Mouse (Mus musculus): ENCODE measurements around the gene Qk. TPM values are rescaled to one million over a fixed set of nuclear protein-coding genes. Genes with fewer than 3 reads are reported as not detected.

Qk gene
- polyA plus RNA-seq (2014; fragmentation: Nextera tagmentation; extraction: Ambion mirVana) = 71.8 and 76.2 TPM in 2 replicates

DNA sequence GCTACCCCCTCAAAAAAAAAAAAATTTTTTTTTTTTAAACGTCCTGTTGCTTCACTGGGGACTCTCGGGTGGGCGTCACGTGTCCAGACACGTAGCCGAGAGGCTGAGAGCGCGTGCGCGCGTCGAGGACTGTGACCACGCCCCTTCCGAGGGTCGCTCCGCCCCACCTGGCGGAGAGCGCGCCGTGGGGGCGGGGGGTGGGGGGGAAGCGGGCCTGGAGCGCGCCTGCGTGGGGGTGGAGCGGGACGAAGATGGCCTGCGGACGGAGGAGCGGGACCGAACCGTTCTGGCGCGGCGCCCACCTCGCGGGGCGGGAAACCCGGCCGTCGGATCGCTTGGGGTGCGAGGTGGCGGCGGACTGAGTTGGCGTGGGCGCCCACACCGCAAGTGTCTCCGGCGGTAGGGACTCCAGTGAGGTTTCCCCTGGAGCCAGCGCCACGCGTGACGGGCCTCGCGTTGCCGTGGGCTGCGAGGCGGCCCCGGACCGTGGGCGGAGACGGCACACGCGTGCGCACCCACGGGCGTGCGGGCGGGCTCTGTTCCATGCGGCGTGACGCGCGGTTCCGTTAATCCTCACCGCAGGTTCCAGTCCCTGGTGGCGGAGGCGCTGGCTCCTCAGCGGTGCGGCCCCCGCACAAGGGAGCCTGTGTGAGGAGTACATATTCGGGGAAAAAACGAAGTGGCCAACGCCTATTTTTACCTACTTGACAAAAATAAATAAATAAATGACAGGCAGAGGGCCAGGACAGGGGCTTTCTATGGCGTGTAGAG is at the start of gene Qk:
Gene Qk, minus strand, starts transcription at position 170 of the 771 bp plus-strand sequence.
- H3K4me2 ChIP-seq (ENCODE audit: low read length) = peak within 1 kb of the TSS; percentile 74
- no peaks in the 10 kb centered on the region for H3K27me3 ChIP-seq (ENCODE audit: control insufficient read depth, insufficient read depth, low read length)
- peak; percentile 81 for ATAC-seq (ENCODE audit: insufficient number of reproducible peaks, insufficient read depth, low FRiP score, low read depth)
- H3K27ac ChIP-seq (replicated peaks in 1 of 2; ENCODE audit: control insufficient read depth in 1 of 2, insufficient read depth in 1 of 2, low read depth in 2 of 2, low read length in 2 of 2) = peak within 1 kb of the TSS; percentile 96 to 100
- no peaks in the 10 kb centered on the region for H3K9me3 ChIP-seq (ENCODE audit: control insufficient read depth, low read length)
- H3K9ac ChIP-seq (ENCODE audit: low read length) = peak within 1 kb of the TSS; percentile 100
- peaks cover 5 to 26% of the 10 kb centered on the region in 2 experiments for H3K4me1 ChIP-seq (ENCODE audit: control insufficient read depth in 2 of 2, insufficient read depth in 2 of 2, low read length in 2 of 2)
- WGBS = under 1% methylated on average over 86 of the region's 86 CpGs
- no peaks in the 10 kb centered on the region for H3K36me3 ChIP-seq (ENCODE audit: control insufficient read depth, insufficient read depth, low read length)
- H3K4me3 ChIP-seq (ENCODE audit: control insufficient read depth in 1 of 2, insufficient read depth in 1 of 2, low read depth in 1 of 2, low read length in 2 of 2) = peak within 1 kb of the TSS; percentile 73 to 92

DNA sequence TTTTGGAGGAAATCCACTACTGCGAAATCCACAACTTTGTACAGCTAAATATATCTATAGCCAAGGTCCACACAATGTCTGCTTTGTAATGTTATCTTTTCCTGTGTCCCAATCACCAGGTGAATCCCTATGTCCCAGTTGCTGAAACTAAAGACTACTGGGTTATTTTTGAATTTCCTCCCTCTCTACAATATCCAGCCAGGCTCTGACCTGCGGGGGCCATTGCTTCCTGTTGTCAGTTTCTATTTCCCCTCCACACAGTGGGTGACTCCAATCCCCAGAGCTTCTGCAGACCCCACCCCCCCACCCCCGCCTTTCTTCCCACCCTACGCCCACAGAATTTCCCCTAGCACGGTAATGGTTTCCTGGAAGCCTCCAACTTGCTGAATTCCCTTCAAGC is 47.4 kb upstream of the Qk start:
- peaks cover 41 to 54% of the 10 kb centered on the region in 2 experiments for H3K4me1 ChIP-seq (ENCODE audit: control insufficient read depth in 2 of 2, insufficient read depth in 2 of 2, low read length in 2 of 2)
- no peak overlapping the region for H3K4me2 ChIP-seq (ENCODE audit: low read length)
- H3K4me3 ChIP-seq (ENCODE audit: control insufficient read depth in 1 of 2, insufficient read depth in 1 of 2, low read depth in 1 of 2, low read length in 2 of 2) = no peak overlapping the region
- no peak overlapping the region for H3K9ac ChIP-seq (ENCODE audit: low read length)
- no peaks in the 10 kb centered on the region for H3K27me3 ChIP-seq (ENCODE audit: control insufficient read depth, insufficient read depth, low read length)
- 77% methylated on average over 5 of the region's 5 CpGs for WGBS
- no peaks in the 10 kb centered on the region for H3K9me3 ChIP-seq (ENCODE audit: control insufficient read depth, low read length)
- peak overlapping the region in 1 of 2 experiments; percentile 43; a peak in 1 of 4 replicates for H3K27ac ChIP-seq (replicated peaks in 1 of 2; ENCODE audit: control insufficient read depth in 1 of 2, insufficient read depth in 1 of 2, low read depth in 2 of 2, low read length in 2 of 2)
- no peaks in the 10 kb centered on the region for H3K36me3 ChIP-seq (ENCODE audit: control insufficient read depth, insufficient read depth, low read length)
- no peak for ATAC-seq (ENCODE audit: insufficient number of reproducible peaks, insufficient read depth, low FRiP score, low read depth)

DNA sequence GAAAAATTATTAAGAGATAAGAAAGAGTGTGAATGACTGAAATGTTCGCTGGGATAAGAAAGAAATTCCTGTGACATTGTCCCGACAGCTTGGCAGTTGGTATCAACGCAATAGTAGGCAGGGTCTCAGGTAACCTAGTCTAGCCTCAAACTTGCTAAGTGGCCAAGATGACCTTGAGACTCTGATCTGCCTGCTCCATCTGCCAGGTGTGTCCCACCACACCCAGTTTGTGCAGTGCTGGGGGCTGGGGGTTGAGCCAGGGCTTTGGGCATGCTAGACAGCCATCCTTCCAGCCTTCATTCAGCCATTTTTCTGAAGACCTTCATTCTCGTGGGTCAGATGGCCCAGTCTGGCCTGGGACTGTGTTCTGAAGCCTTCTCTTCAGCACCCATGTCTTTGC is 46.9 kb upstream of the Qk start:
- peak overlapping the region; percentile 47 to 71 for H3K27ac ChIP-seq (replicated peaks in 1 of 2; ENCODE audit: control insufficient read depth in 1 of 2, insufficient read depth in 1 of 2, low read depth in 2 of 2, low read length in 2 of 2)
- no peak overlapping the region for H3K9ac ChIP-seq (ENCODE audit: low read length)
- ATAC-seq (ENCODE audit: insufficient number of reproducible peaks, insufficient read depth, low FRiP score, low read depth) = no peak
- H3K9me3 ChIP-seq (ENCODE audit: control insufficient read depth, low read length) = no peaks in the 10 kb centered on the region
- H3K4me2 ChIP-seq (ENCODE audit: low read length) = no peak overlapping the region
- no peaks in the 10 kb centered on the region for H3K36me3 ChIP-seq (ENCODE audit: control insufficient read depth, insufficient read depth, low read length)
- H3K4me3 ChIP-seq (ENCODE audit: control insufficient read depth in 1 of 2, insufficient read depth in 1 of 2, low read depth in 1 of 2, low read length in 2 of 2) = no peak overlapping the region
- 69% methylated on average over 4 of the region's 4 CpGs for WGBS
- H3K4me1 ChIP-seq (ENCODE audit: control insufficient read depth in 2 of 2, insufficient read depth in 2 of 2, low read length in 2 of 2) = peaks cover 41 to 54% of the 10 kb centered on the region in 2 experiments
- no peaks in the 10 kb centered on the region for H3K27me3 ChIP-seq (ENCODE audit: control insufficient read depth, insufficient read depth, low read length)

DNA sequence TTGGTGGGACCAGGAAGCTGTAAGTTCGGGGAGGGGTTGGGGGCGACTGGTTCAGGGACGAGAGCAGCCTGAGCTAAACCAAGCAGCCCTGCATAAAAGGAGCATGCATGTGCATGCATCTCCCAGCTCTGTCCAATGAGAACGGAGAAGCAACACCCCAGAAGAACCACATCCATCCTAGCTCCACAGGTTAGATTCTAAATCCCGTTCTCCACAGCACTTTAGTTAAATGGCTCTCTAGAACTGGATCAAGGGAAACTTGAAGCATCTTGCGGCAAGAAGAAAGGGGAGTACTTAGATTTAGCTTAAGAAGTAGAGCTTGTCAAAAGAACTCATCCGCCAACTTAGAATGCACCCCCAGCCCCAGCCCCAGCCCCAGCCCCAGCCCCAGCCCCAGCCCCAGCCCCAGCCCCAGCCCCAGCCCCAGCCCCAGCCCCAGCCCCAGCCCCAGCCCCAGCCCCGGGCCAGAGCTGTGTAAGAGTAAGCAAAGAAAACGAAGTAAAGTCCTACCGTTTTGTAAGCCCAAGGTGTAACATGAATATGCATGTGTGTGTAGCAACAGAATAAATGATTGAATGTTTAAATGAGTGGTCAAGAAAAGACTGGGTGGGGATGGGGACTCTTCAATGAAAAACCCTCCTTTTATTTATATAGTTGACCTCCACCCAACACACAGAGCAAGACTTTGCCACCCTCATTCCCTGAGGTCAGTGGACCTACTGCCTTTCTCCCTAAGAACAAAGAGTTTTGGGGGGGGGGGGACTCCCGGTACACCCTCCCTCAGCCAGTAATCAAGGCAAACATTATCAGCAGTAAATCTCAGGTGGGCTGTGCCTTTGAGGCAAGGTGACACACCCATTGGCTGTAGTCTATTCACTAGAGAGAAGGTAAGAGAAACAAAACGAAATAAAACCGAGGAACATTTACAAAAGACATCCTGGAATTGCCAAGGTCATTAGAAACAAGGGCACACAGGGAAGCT is 46.1 kb upstream of the Qk start:
- WGBS = 71% methylated on average over 13 of the region's 13 CpGs
- H3K27ac ChIP-seq (replicated peaks in 1 of 2; ENCODE audit: control insufficient read depth in 1 of 2, insufficient read depth in 1 of 2, low read depth in 2 of 2, low read length in 2 of 2) = peak overlapping the region; percentile 31 to 39; a peak in 3 of 4 replicates

DNA sequence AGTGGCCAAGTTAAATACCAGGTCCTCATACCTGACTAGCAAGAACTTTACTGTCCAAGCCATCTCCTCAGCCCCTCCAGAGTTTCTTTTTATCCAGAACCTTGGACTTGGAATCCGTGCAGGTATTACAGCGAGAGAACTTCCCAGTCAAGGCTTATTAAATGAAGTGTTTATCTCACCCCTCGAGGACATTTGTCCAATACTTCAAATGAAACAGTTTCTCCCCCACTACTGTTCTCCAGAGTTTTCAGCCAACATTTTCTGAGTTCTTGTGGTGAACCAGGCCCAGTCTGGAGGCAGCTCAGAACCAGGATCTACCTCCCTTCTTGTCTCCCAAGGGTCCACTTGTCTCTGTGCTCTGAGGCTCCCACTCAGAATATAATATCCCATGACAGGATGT is 43.5 kb upstream of the Qk start:
- H3K4me2 ChIP-seq (ENCODE audit: low read length) = no peak overlapping the region
- no peak for ATAC-seq (ENCODE audit: insufficient number of reproducible peaks, insufficient read depth, low FRiP score, low read depth)
- H3K9ac ChIP-seq (ENCODE audit: low read length) = no peak overlapping the region
- no peaks in the 10 kb centered on the region for H3K9me3 ChIP-seq (ENCODE audit: control insufficient read depth, low read length)
- no peaks in the 10 kb centered on the region for H3K27me3 ChIP-seq (ENCODE audit: control insufficient read depth, insufficient read depth, low read length)
- H3K36me3 ChIP-seq (ENCODE audit: control insufficient read depth, insufficient read depth, low read length) = no peaks in the 10 kb centered on the region
- 80% methylated on average over 3 of the region's 3 CpGs for WGBS
- no peak overlapping the region; a peak in 1 of 4 replicates for H3K27ac ChIP-seq (replicated peaks in 1 of 2; ENCODE audit: control insufficient read depth in 1 of 2, insufficient read depth in 1 of 2, low read depth in 2 of 2, low read length in 2 of 2)
- peaks cover 41 to 60% of the 10 kb centered on the region in 2 experiments for H3K4me1 ChIP-seq (ENCODE audit: control insufficient read depth in 2 of 2, insufficient read depth in 2 of 2, low read length in 2 of 2)
- H3K4me3 ChIP-seq (ENCODE audit: control insufficient read depth in 1 of 2, insufficient read depth in 1 of 2, low read depth in 1 of 2, low read length in 2 of 2) = no peak overlapping the region

More for the DNA sequence above, 46.1 kb upstream of the Qk start:
- H3K4me2 ChIP-seq (ENCODE audit: low read length) = no peak overlapping the region
- no peaks in the 10 kb centered on the region for H3K27me3 ChIP-seq (ENCODE audit: control insufficient read depth, insufficient read depth, low read length)
- ATAC-seq (ENCODE audit: insufficient number of reproducible peaks, insufficient read depth, low FRiP score, low read depth) = no peak
- peaks cover 39 to 53% of the 10 kb centered on the region in 2 experiments for H3K4me1 ChIP-seq (ENCODE audit: control insufficient read depth in 2 of 2, insufficient read depth in 2 of 2, low read length in 2 of 2)
- H3K36me3 ChIP-seq (ENCODE audit: control insufficient read depth, insufficient read depth, low read length) = no peaks in the 10 kb centered on the region
- H3K9ac ChIP-seq (ENCODE audit: low read length) = no peak overlapping the region
- no peaks in the 10 kb centered on the region for H3K9me3 ChIP-seq (ENCODE audit: control insufficient read depth, low read length)
- no peak overlapping the region for H3K4me3 ChIP-seq (ENCODE audit: control insufficient read depth in 1 of 2, insufficient read depth in 1 of 2, low read depth in 1 of 2, low read length in 2 of 2)

DNA sequence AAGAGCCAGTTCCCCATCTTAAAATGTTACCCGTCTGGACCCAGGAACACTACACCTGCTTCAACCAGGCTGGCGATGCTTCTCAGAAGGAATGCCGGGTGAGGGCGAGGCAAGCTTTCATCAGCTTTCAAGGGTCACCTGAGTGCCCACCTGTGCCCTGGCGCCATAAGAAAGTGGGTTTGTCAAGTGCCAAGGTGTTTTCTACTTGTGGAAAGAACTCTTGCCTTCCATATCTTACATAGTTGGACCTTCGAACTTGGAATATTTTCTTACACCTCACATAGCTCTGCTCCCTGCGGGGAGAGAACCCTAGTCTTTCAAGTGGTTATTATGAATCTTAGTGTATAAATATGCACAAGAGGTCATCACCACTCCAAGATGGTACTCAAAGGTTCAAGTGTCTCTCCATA is 42.2 kb upstream of the Qk start:
- Histone ChIP-seq H3K9ac (ENCODE audit: low read length) (no peak overlapping the region), H3K4me1 (ENCODE audit: control insufficient read depth in 2 of 2, insufficient read depth in 2 of 2, low read length in 2 of 2) (peaks cover 43 to 55% of the 10 kb centered on the region in 2 experiments), H3K27ac (replicated peaks in 1 of 2; ENCODE audit: control insufficient read depth in 1 of 2, insufficient read depth in 1 of 2, low read depth in 2 of 2, low read length in 2 of 2) (peak overlapping the region; percentile 34 to 41; a peak in 3 of 4 replicates), H3K4me2 (ENCODE audit: low read length) (no peak overlapping the region), H3K36me3 (ENCODE audit: control insufficient read depth, insufficient read depth, low read length) (no peaks in the 10 kb centered on the region), H3K27me3 (ENCODE audit: control insufficient read depth, insufficient read depth, low read length) (no peaks in the 10 kb centered on the region), H3K4me3 (ENCODE audit: control insufficient read depth in 1 of 2, insufficient read depth in 1 of 2, low read depth in 1 of 2, low read length in 2 of 2) (no peak overlapping the region), H3K9me3 (ENCODE audit: control insufficient read depth, low read length) (no peaks in the 10 kb centered on the region)
- ATAC-seq (ENCODE audit: insufficient number of reproducible peaks, insufficient read depth, low FRiP score, low read depth) = no peak
- WGBS = 58% methylated on average over 7 of the region's 7 CpGs

DNA sequence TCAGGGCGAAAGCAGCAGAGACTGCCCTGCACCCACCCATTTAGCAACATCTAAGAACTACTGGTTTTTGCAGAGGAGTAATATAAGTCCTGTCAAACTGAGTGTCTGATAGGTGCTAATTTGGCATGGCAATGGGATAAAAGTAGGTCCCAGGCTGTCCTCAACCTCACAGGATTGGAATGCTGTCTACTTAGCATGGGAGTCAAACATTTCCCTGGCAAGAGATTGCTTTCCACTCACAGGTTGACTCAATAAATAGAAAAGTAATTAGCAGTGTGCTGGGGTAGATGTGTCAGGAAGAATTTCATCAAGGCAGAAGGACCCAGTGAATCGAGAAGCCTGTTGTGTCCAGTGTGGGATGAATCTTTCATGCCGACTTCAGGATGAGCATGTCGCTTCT is 41.1 kb upstream of the Qk start:
- ATAC-seq (ENCODE audit: insufficient number of reproducible peaks, insufficient read depth, low FRiP score, low read depth) = peak; percentile 58
- no peaks in the 10 kb centered on the region for H3K9me3 ChIP-seq (ENCODE audit: control insufficient read depth, low read length)
- H3K4me3 ChIP-seq (ENCODE audit: control insufficient read depth in 1 of 2, insufficient read depth in 1 of 2, low read depth in 1 of 2, low read length in 2 of 2) = no peak overlapping the region
- H3K4me1 ChIP-seq (ENCODE audit: control insufficient read depth in 2 of 2, insufficient read depth in 2 of 2, low read length in 2 of 2) = peaks cover 42 to 52% of the 10 kb centered on the region in 2 experiments
- peak overlapping the region; percentile 28; the same call in 1 of the 2 replicates for H3K4me2 ChIP-seq (ENCODE audit: low read length)
- H3K27me3 ChIP-seq (ENCODE audit: control insufficient read depth, insufficient read depth, low read length) = no peaks in the 10 kb centered on the region
- no peaks in the 10 kb centered on the region for H3K36me3 ChIP-seq (ENCODE audit: control insufficient read depth, insufficient read depth, low read length)
- peak overlapping the region; percentile 82 to 93 for H3K27ac ChIP-seq (replicated peaks in 1 of 2; ENCODE audit: control insufficient read depth in 1 of 2, insufficient read depth in 1 of 2, low read depth in 2 of 2, low read length in 2 of 2)
- peak overlapping the region; percentile 14; the same call in 1 of the 2 replicates for H3K9ac ChIP-seq (ENCODE audit: low read length)
- 40% methylated on average over 4 of the region's 4 CpGs for WGBS

All from heart, embryonic 14.5 days (tissue).